Mouse (Mus musculus) CD4-positive naive resting alpha-beta T cell, adult 57 days (primary cell): Measurements from ENCODE around the gene Smr2. TPM values are rescaled to one million over a fixed set of nuclear protein-coding genes. Genes with fewer than 3 reads are reported as not detected.

Experiments
- total RNA-seq: library from RNA; stranded (reverse); gene quantifications from one replicate; pipeline ENCODE4 v1.2.4, GENCODE M21; 2023

Smr2 gene
- not detected for total RNA-seq

DNA sequence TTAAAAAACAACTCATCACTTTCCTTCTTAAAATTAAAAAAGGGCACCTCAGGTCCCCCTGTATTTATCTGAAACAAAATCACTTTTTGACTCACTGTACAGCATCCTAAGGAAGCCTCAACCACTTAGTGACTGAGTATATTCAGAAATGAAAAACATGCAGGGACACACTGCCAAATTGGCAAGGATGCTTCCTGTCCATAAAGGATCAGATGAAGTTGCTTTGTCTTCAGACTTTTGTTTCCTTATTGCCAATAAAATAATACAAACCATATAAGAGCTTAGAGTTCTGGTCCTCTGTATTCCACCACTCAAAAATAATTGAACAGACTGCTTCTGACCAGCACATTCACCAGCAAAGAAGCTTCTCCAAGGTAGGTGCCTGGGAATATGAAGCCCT lies at the start of gene Smr2:
TSS of gene Smr2 (plus strand) at position 301 of the 400 bp plus-strand sequence.

DNA sequence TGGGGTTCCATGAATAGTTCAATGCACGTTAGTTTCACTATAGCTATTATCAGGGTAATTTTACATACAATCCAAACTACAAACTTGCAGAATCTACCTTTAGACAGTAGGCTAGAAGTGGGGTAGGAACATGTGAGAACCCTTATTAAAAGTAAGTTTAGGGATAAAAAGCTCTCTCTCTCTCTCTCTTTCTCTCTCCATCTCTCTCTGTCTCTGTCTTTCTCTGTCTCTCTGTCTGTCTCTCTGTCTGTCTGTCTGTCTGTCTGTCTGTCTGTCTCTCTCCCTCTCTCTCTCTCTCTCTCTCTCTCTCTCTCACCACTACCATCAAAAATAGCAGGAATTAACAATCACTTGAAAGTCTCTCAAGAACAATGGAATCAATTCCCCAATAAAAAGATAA lies 25.1 kb downstream of the Smr2 start, which contains the start of gene Gm11116:
TSS of gene Gm11116 (minus strand) at position 101 of the 400 bp plus-strand sequence.

DNA sequence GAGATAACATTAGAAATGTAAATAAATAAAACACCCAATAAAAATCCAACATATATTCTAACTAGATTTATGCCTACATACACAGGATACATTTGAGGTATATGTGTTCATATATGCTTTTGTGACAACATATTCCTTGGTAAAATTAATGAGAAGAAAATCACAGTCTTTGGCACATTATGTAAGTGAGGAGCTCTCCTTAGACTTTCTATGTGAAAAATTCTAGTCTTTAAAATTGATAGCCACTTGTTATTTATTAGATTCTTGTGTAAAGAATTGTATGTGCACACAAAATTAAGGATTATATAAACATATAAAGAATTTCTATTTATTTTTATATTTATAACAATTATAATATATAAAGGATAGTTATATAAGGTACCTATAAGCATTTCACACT lies 67.6 kb downstream of the Smr2 start, which contains the start of gene Gm11115:
TSS of gene Gm11115 (minus strand) at position 101 of the 400 bp plus-strand sequence.

Other genes starting within 250 kb of the Smr2 start
- not detected for gene Odam, start 201.5 kb upstream of the Smr2 start, total RNA-seq
- gene Csn3, start 161.0 kb upstream of the Smr2 start, total RNA-seq = not detected
- not detected for gene 2310003L06Rik, start 117.1 kb upstream of the Smr2 start, total RNA-seq
- not detected for gene Gm28434, start 117.0 kb upstream of the Smr2 start, total RNA-seq
- not detected for gene Cabs1, start 107.1 kb upstream of the Smr2 start, total RNA-seq
- not detected for gene Smr3a, start 84.0 kb upstream of the Smr2 start, total RNA-seq
- gene Gm11116, start 25.0 kb downstream of the Smr2 start, total RNA-seq = not detected
- gene Gm11115, start 67.5 kb downstream of the Smr2 start, total RNA-seq = not detected
- gene Gm7714, start 182.4 kb downstream of the Smr2 start, total RNA-seq = not detected
- not detected for gene Prol1, start 230.8 kb downstream of the Smr2 start, total RNA-seq